Mouse (Mus musculus) 3T3-L1 (cell line): ENCODE data around the gene Krt33b.

Experiments
- DNase-seq: peaks from one replicate; pipeline ENCODE4 v3.0.0-alpha.2; 2015; ENCODE audit warnings: low read depth, low spot score

The Krt33b gene

DNA sequence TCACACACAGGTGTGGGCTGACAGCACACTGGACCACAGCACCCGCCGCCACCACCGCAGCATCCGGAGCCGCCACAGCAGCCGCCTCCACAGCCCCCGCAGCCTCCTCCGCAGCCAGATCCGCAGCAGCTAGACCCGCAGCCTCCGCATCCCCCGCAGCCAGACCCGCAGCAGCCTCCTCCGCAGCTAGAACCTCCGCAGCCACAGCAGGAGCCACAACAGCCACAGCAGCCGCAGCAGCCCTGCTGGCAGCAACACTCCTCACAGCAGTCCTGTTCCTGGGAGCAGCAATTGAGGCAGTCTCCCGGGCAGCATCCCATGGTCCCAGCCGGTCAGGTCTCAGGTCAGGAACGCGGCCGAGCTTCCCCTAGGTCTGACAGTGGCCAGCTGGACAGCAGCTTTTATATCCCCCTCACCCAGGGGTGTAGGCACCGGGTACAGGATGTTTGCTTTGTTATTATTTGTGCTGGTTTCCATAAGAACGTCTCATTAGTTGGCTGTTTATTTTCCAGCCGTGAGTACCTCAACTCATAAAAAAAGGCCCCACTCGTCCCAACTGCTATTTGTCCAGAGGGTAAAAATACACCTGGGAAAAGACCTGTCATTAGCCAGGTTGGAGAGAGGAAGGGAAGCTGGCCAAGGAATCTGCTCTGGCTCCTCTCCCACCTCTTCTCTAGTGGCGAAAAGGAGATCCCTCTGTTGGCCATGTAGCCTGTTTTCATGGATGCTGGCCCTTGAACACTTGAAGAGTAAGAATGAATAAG is 35.9 kb downstream of the Krt33b start, which contains the start of gene Krtap17-1:
Gene Krtap17-1, minus strand, starts transcription at position 375 of the 764 bp plus-strand sequence.
- DNase-seq: no peak

GRCm38 (mm10) chr11:99990571-99990970 is 39.1 kb downstream of the Krt33b start:
- no peak for DNase-seq

- DNase-seq: peak; percentile 16
Measured at GRCm38 (mm10) chr11:99989881-99990405, 39.7 kb downstream of the Krt33b start.

DNA sequence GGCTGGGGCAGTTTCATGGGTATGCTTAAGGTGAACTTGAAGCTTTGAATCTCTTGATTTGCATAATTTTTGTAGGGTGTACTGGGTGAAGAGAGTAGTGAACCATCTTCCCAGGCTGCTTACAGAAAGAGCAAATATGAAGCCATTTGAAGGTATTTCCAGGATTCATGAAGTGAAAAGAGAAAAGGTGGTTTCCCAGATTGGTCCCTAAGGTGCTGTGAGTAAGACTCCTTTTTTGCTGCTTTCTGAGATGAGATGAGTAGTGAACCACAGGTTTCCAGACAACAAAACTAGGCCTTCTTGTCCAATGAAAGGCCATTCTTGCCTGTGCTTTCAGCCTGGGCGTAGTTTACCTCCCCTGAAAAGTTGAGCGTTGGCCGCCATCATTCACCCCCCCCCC is 41.1 kb downstream of the Krt33b start:
- no peak for DNase-seq

- no peak for DNase-seq
Measured at GRCm38 (mm10) chr11:99986180-99986647, 43.5 kb downstream of the Krt33b start, which contains the start of gene Krtap16-1. Krtap16-1 (minus strand) TSS chr11:99986597.

DNA sequence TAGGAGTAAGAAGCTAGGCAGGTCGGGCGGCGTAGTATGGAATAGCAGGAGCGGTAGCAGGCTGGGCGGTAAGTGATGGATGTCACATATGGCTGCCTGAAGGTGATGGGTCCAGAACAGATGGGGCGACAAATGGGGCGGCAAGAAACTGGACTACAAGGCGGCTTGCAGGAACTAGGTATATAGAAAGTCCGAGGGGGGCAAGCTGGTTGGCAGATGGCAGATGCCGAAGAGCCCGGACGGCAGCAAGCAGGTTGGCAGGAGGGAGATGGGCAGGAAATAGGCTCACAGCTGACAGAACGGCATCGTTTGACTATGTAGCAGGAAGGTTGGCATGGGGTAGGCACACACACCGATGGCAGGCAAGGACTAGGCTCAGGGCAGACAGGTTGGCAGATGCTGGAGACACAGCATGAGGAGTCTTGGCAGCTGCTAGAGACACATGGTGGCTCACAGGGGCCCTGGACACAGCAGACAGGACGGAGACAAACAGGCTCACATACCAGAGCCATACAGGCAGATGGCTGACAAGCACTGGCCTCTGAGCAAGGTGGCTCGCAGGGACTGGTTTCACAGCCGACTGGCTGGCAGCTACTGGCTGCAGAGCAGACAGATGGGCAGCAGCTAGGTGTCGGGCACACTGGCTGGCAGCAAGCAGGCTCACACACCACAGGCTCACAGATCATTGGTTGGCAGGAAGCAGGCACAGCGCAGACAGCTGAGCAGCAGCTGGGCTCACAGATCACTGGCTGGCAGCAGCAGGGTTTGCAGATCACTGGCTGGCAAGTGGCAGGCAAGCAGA is 44.2 kb downstream of the Krt33b start:
- DNase-seq: no peak

DNA sequence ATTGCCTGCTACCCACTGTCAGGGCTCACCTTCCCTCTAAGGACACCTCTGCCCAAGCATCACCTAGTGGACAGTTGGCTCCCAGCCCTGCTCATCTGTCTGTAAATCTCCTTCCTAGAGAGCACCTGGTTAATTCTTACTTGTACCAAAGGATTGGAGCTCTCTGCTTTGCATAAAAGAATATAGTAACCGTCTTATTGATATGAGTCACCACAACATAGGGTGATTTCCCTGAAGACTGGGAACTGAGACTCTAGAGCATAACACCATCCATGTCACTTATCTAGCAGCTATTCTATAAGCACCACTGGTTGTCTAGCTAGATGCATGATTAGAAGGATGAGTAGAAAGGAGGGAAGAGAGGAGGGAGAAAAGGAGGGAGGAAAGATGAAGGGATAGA is 46.2 kb downstream of the Krt33b start:
- DNase-seq: no peak

GRCm38 (mm10) chr11:99982731-99983130 is 46.9 kb downstream of the Krt33b start:
- DNase-seq: no peak

GRCm38 (mm10) chr11:99978953-99979352 is 50.7 kb downstream of the Krt33b start, which contains the start of gene Krtap29-1:
Krtap29-1 (minus strand) TSS chr11:99979053.
- DNase-seq: no peak
